Mouse (Mus musculus) erythroblast, embryonic 14.5 days (primary cell): Measurements from ENCODE around the gene Map3k3.

ENCODE experiments used
- GATA1 ChIP-seq: IDR thresholded peaks from 2 replicates; pipeline ENCODE4 v1.6.1; 2012; ENCODE audit warnings: low read length, inconsistent platforms, mixed read lengths
- TAL1 ChIP-seq: IDR thresholded peaks from 3 replicates; pipeline ENCODE4 v1.6.1; 2012; ENCODE audit warnings: low read length, inconsistent platforms, mixed read lengths

DNA sequence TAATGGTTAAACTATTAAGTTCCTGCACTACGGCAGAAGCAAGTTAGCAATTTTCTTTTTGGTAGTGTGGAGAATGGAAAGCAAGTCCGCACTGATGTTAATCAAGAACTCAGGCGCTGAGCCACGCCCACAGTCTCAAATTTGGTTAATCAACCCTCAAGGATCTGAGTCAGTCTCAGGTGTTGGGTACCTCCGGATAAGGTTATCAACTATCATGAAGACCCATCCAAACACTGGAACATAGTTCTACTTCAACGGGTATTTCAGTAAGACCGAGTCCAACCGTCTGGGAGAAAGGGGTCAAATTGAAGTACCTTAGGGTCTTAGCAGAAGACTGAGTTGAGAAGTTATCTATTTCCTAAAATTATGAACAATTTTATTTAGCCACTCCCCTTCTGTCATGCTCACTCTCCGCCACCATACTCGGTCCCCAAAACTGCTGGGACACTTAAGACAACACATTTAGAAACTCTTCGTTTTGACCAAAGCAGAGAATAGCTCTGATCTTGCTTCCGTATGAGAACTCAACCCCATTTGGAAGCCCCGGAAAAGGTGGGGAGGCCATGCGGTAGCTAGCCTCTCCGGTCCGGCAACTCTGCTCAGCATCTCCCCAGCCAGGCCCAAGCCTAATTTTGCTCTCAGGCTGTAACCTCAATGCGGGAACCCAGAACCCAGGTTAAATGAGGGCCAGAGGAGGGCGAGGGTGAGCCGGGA is 108.4 kb downstream of the Map3k3 start:
- TF ChIP-seq GATA1 (0 out of 2 replicates have a peak, but pooled peaks have one; percentile 4), TAL1 (no peak)
